Mouse (Mus musculus) small intestine, adult 2 months (tissue): ENCODE measurements around the gene Gatc. TPM values are rescaled to one million over a fixed set of nuclear protein-coding genes. Genes with fewer than 3 reads are reported as not detected.

Experiments used
- H3K27ac ChIP-seq: fragments of 200-500 bp; 2 replicates; pipeline ENCODE4 v1.5.1; 2012; ENCODE audit warnings: low read depth, low read length, control low read depth, inconsistent platforms; ENCODE audit not compliant: insufficient read depth
- H3K27me3 ChIP-seq: fragments of 200-500 bp; 2 replicates; pipeline ENCODE4 v1.6.1; 2012; ENCODE audit warnings: mild to moderate bottlenecking, moderate library complexity, low read length, inconsistent platforms; ENCODE audit not compliant: control insufficient read depth, insufficient read depth
- H3K36me3 ChIP-seq: fragments of 200-500 bp; 2 replicates; pipeline ENCODE4 v1.6.1; 2012; ENCODE audit warnings: mild to moderate bottlenecking, low read length, control low read depth, inconsistent platforms; ENCODE audit not compliant: control insufficient read depth, insufficient read depth
- H3K4me1 ChIP-seq: fragments of 200-500 bp; 2 replicates; pipeline ENCODE4 v1.6.1; 2012; ENCODE audit warnings: low read length, inconsistent platforms, mixed read lengths; ENCODE audit not compliant: control insufficient read depth, insufficient read depth, insufficient read length
- H3K4me3 ChIP-seq: fragments of 200-500 bp; 2 replicates; pipeline ENCODE4 v1.5.1; 2012; ENCODE audit warnings: low read depth, mild to moderate bottlenecking, control low read depth, inconsistent platforms, low read length, moderate library complexity
- CTCF ChIP-seq: fragments of 200-500 bp; IDR thresholded peaks from 2 replicates; pipeline ENCODE4 v1.5.1; 2012; ENCODE audit warnings: low read depth, mild to moderate bottlenecking, control low read depth, inconsistent platforms, low read length, moderate library complexity, mixed read lengths; ENCODE audit not compliant: insufficient replicate concordance, insufficient read length; ENCODE audit errors: extremely low read depth
- POLR2A ChIP-seq: fragments of 200-500 bp; IDR thresholded peaks from 2 replicates; pipeline ENCODE4 v1.6.1; 2012; ENCODE audit warnings: low read depth, mild to moderate bottlenecking, control low read depth, inconsistent platforms, low read length, moderate library complexity
- WGBS: fragments of 180-500 bp; shearing (Covaris S2); methylation state at CpG from one replicate; pipeline ENCODE4 v1.1.7; 2018; 5-methylcytosine and 5-hydroxymethylcytosine counted together
- polyA plus RNA-seq: library from polyadenylated mRNA; depleted of rRNA; stranded (reverse); fragments of >200 nt; gene quantifications from 2 replicates; pipeline ENCODE4 v1.2.3, GENCODE M21; 2012

Gatc gene
- polyA plus RNA-seq, 1 experiment: 6.0 TPM

GRCm38 (mm10) chr5:115362819-115363714 lies 22.1 kb upstream of the Gatc start:
- WGBS: 28% methylated on average over 19 of the region's 19 CpGs
- H3K36me3 ChIP-seq: no peaks in the 10 kb centered on the region
- TF ChIP-seq POLR2A (no peak), CTCF (no peak)
- no peaks in the 10 kb centered on the region for H3K4me1 ChIP-seq
- no peak overlapping the region for H3K4me3 ChIP-seq
- H3K27me3 ChIP-seq: no peaks in the 10 kb centered on the region
- H3K27ac ChIP-seq: no peak overlapping the region

- Histone ChIP-seq H3K27ac (no peak overlapping the region), H3K4me1 (no peaks in the 10 kb centered on the region), H3K36me3 (no peaks in the 10 kb centered on the region), H3K27me3 (no peaks in the 10 kb centered on the region), H3K4me3 (no peak overlapping the region)
- TF ChIP-seq POLR2A: no peak
- 24% methylated on average over 7 of the region's 7 CpGs for WGBS
These were observed 21.2 kb upstream of the Gatc start for GRCm38 (mm10) chr5:115362216-115362615.

- TF ChIP-seq POLR2A (no peak), CTCF (no peak)
These were observed 18.9 kb upstream of the Gatc start for GRCm38 (mm10) chr5:115359851-115360372.

GRCm38 (mm10) chr5:115359438-115359837 lies 18.5 kb upstream of the Gatc start:
- no peaks in the 10 kb centered on the region for H3K36me3 ChIP-seq
- no peaks in the 10 kb centered on the region for H3K4me1 ChIP-seq
- H3K27me3 ChIP-seq: no peaks in the 10 kb centered on the region
- TF ChIP-seq POLR2A: no peak
- TF ChIP-seq CTCF: no peak
- no peak overlapping the region for H3K4me3 ChIP-seq
- WGBS: 74% methylated on average over 8 of the region's 8 CpGs
- no peak overlapping the region for H3K27ac ChIP-seq

More at GRCm38 (mm10) chr5:115359851-115360372, 18.9 kb upstream of the Gatc start:
- WGBS: 30% methylated on average over 5 of the region's 5 CpGs
- Histone ChIP-seq H3K4me1 (no peaks in the 10 kb centered on the region), H3K27me3 (no peaks in the 10 kb centered on the region), H3K4me3 (no peak overlapping the region), H3K36me3 (no peaks in the 10 kb centered on the region), H3K27ac (no peak overlapping the region)

- no peaks in the 10 kb centered on the region for H3K36me3 ChIP-seq
- TF ChIP-seq POLR2A: no peak
- TF ChIP-seq CTCF: peak; percentile 96
- no peaks in the 10 kb centered on the region for H3K4me1 ChIP-seq
- no peak overlapping the region for H3K4me3 ChIP-seq
- WGBS: 4% methylated on average over 12 of the region's 12 CpGs
- no peaks in the 10 kb centered on the region for H3K27me3 ChIP-seq
- no peak overlapping the region for H3K27ac ChIP-seq
These were observed 17.9 kb upstream of the Gatc start for GRCm38 (mm10) chr5:115358872-115359271.

- H3K4me3 ChIP-seq: no peak overlapping the region
- no peak for TF ChIP-seq CTCF
- no peak for TF ChIP-seq POLR2A
- H3K27me3 ChIP-seq: no peaks in the 10 kb centered on the region
- no peaks in the 10 kb centered on the region for H3K36me3 ChIP-seq
- no peaks in the 10 kb centered on the region for H3K4me1 ChIP-seq
- H3K27ac ChIP-seq: no peak overlapping the region
- WGBS: 51% methylated on average over 13 of the region's 13 CpGs
These were observed 14.1 kb upstream of the Gatc start for GRCm38 (mm10) chr5:115355070-115355469.

GRCm38 (mm10) chr5:115351348-115351747 lies 10.4 kb upstream of the Gatc start:
- WGBS: 82% methylated on average over 5 of the region's 5 CpGs
- H3K27me3 ChIP-seq: no peaks in the 10 kb centered on the region
- peaks cover 5% of the 10 kb centered on the region; the same call in 1 of the 2 replicates for H3K4me1 ChIP-seq
- H3K36me3 ChIP-seq: no peaks in the 10 kb centered on the region
- H3K27ac ChIP-seq: no peak overlapping the region
- no peak overlapping the region for H3K4me3 ChIP-seq
- TF ChIP-seq CTCF (no peak), POLR2A (no peak)
